Mouse (Mus musculus) spleen, adult 2 months (tissue): ENCODE results near the gene Trdn.

Experiments
- CTCF ChIP-seq: fragments of 200-500 bp; IDR thresholded peaks from 2 replicates; pipeline ENCODE4 v1.5.1; 2011; ENCODE audit warnings: mild to moderate bottlenecking, inconsistent platforms; ENCODE audit not compliant: insufficient read depth, insufficient read length, insufficient replicate concordance; ENCODE audit errors: extremely low read depth
- POLR2A ChIP-seq: fragments of 200-500 bp; IDR thresholded peaks from 2 replicates; pipeline ENCODE4 v1.6.1; 2011; ENCODE audit warnings: low read depth, low read length, inconsistent platforms

DNA sequence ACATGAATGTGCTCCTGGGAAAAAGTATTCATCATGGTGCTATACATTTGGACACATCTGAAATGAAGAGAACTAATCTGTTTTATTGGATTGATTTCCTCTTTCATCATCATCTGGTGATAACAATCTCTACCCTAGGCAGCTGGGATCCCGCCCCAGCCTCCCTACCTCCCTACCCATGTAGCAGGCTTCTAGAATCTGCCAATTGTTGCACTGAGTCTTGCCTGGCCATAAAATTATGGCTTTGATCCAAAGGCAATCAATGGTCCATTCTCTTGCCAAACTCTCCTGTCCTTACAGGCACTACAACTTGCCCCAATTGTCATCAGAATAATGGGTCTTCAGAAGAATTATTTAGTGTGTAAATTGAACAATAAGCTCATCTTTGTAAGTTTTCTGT is 19.6 kb upstream of the Trdn start:
- TF ChIP-seq POLR2A (no peak), CTCF (no peak)
